In genomic region chr17:83782740-83783139, GRCm38 (mm10) we compare ENCODE assay signal across 12 mouse cellular contexts.
DNase-seq lines count a peak whose midpoint lies in the region; ATAC-seq and TF ChIP-seq lines count a peak whose summit lies in the region.
"Had no signal": no experiment of that assay in that cellular context is flagged by ENCODE, and none has a peak within 500 bp of the region (broad histone marks: within the 10 kb centered on the region; RNA-seq: fewer than 3 reads in every experiment).

No protein-coding gene starts in this region.

- TF ChIP-seq POLR2A in brain, embryonic 14.5 days (IDR thresholded peaks at IDR 0.05; ENCODE audit: borderline replicate concordance, extremely low read depth, insufficient read depth, insufficient read length, poor library complexity, severe bottlenecking) = no peak

- H3K9ac ChIP-seq in hindbrain, embryonic 15.5 days = no peak overlapping the region
- no peak overlapping the region for H3K9ac ChIP-seq in forebrain, embryonic 16.5 days (replicated peaks; ENCODE audit: low read depth, low read length)
- H3K9ac ChIP-seq: midbrain, embryonic 12.5 days had no signal

- intact Hi-C loops in left cerebral cortex, postnatal 25 days (cut with DNase I) = loop anchor here (5.0 to 10.0 kb wide), 2 partner anchors 75 to 268 kb away; partner anchors contain the start of gene Cox7a2l

- H3K4me1 ChIP-seq in hindbrain, embryonic 15.5 days (replicated peaks) = no peaks in the 10 kb centered on the region; the same call in 1 of the 2 replicates
- no peaks in the 10 kb centered on the region; the same call in 1 of the 2 replicates for H3K4me1 ChIP-seq in hindbrain, embryonic 10.5 days (replicated peaks)
- peaks cover 11% of the 10 kb centered on the region for H3K4me1 ChIP-seq in forebrain, embryonic 16.5 days (replicated peaks; ENCODE audit: control insufficient read depth, insufficient read depth, low read length)

- peak; percentile 61; the same call in 1 of the 2 replicates for ATAC-seq in hindbrain, embryonic 15.5 days (ENCODE audit: low FRiP score, low read depth)
- ATAC-seq in forebrain, embryonic 16.5 days = peak; percentile 95

- 39% methylated on average over 5 of the region's 5 CpGs for WGBS in hindbrain, embryonic 15.5 days
- WGBS in hindbrain, embryonic 10.5 days = 73% methylated on average over 5 of the region's 5 CpGs
- 8% methylated on average over 5 of the region's 5 CpGs for WGBS in forebrain, embryonic 16.5 days

- no peak for TF ChIP-seq CTCF in brain, embryonic 14.5 days (IDR thresholded peaks at IDR 0.05; ENCODE audit: borderline replicate concordance, extremely low read depth, insufficient read depth, insufficient read length)

- H3K4me2 ChIP-seq in hindbrain, embryonic 15.5 days = no peak overlapping the region
- H3K4me2 ChIP-seq in forebrain, embryonic 16.5 days (ENCODE audit: low read length) = no peak overlapping the region
- H3K4me2 ChIP-seq: liver, embryonic 11.5 days; midbrain, embryonic 12.5 days had no signal

- H3K9me3 ChIP-seq in hindbrain, embryonic 15.5 days = no peaks in the 10 kb centered on the region
- H3K9me3 ChIP-seq in hindbrain, embryonic 10.5 days = no peaks in the 10 kb centered on the region
- no peaks in the 10 kb centered on the region for H3K9me3 ChIP-seq in forebrain, embryonic 16.5 days (ENCODE audit: control insufficient read depth, low read length)
- H3K9me3 ChIP-seq: G1E; midbrain, embryonic 12.5 days had no signal

- 0 out of 2 replicates have a peak, but pooled peaks cover 4% of the 10 kb centered on the region for H3K36me3 ChIP-seq in hindbrain, embryonic 15.5 days
- H3K36me3 ChIP-seq in hindbrain, embryonic 10.5 days = peaks cover 19% of the 10 kb centered on the region
- no peaks in the 10 kb centered on the region for H3K36me3 ChIP-seq in forebrain, embryonic 16.5 days (ENCODE audit: control insufficient read depth, insufficient read depth)
- H3K36me3 ChIP-seq: midbrain, embryonic 12.5 days had no signal

- H3K4me3 ChIP-seq in hindbrain, embryonic 15.5 days = no peak overlapping the region
- no peak overlapping the region for H3K4me3 ChIP-seq in hindbrain, embryonic 10.5 days
- H3K4me3 ChIP-seq in forebrain, embryonic 16.5 days (replicated peaks; ENCODE audit: low read length) = no peak overlapping the region
- H3K4me3 ChIP-seq: midbrain, embryonic 12.5 days had no signal

- H3K27ac ChIP-seq in hindbrain, embryonic 15.5 days (replicated peaks) = no peak overlapping the region
- no peak overlapping the region for H3K27ac ChIP-seq in hindbrain, embryonic 10.5 days
- H3K27ac ChIP-seq in forebrain, embryonic 16.5 days (ENCODE audit: low read length) = peak overlapping the region; percentile 74
- H3K27ac ChIP-seq: midbrain, embryonic 12.5 days had no signal

- no peaks in the 10 kb centered on the region for H3K27me3 ChIP-seq in hindbrain, embryonic 15.5 days
- no peaks in the 10 kb centered on the region for H3K27me3 ChIP-seq in hindbrain, embryonic 10.5 days (ENCODE audit: insufficient read depth, poor library complexity, severe bottlenecking)
- no peaks in the 10 kb centered on the region for H3K27me3 ChIP-seq in forebrain, embryonic 16.5 days (replicated peaks; ENCODE audit: control insufficient read depth, insufficient read depth, low read length)
- H3K27me3 ChIP-seq: midbrain, embryonic 12.5 days had no signal

- DNase-seq in hindbrain, embryonic 10.5 days (ENCODE audit: low spot score) = no peak
- peak; percentile 94 for DNase-seq in brain, embryonic 14.5 days (ENCODE audit: low read depth)
- DNase-seq in left cerebral cortex, postnatal 25 days (ENCODE audit: low spot score in 2 of 2) = peak; percentile 63 to 94
- DNase-seq in thymus, postnatal 0 days (ENCODE audit: low spot score) = no peak
- DNase-seq in B cell, adult 2 months = no peak
- no peak for DNase-seq in ovary, postnatal 10 days (ENCODE audit: low spot score)
- DNase-seq: gastrocnemius, postnatal 10 days had no signal

Comparison
In these comparisons a context has a peak if more than half of its experiments do, and no peak if none do; other contexts are left out.
1. DNase-seq: peak in brain, embryonic 14.5 days (single experiment) and left cerebral cortex, postnatal 25 days (2 of 2); none in hindbrain, embryonic 10.5 days (single experiment), thymus, postnatal 0 days (single experiment), B cell, adult 2 months (0 of 2) and ovary, postnatal 10 days (single experiment).